Mouse (Mus musculus) CH12.LX (cell line): ENCODE data around the gene Snx11.

ENCODE experiments used
- ETS1 ChIP-seq: conservative IDR thresholded peaks from 2 replicates; pipeline ENCODE4 v1.6.1; 2012; ENCODE audit warnings: low read depth, mild to moderate bottlenecking, inconsistent platforms, low read length, improper control_type of control experiment, moderate library complexity
- POLR2A ChIP-seq: IDR thresholded peaks from 2 replicates; pipeline ENCODE4 v1.6.1; 2011; ENCODE audit warnings: low read depth, mild to moderate bottlenecking, improper control_type of control experiment, low read length

- TF ChIP-seq POLR2A (no peak), ETS1 (no peak)
Measured at GRCm38 (mm10) chr11:96786731-96787450, 9.5 kb upstream of the Snx11 start.
